Mouse (Mus musculus) adrenal gland, adult 18-20 months (tissue): Measurements from ENCODE around the gene Fut8. TPM values are rescaled to one million over a fixed set of nuclear protein-coding genes. Genes with fewer than 3 reads are reported as not detected.

ENCODE experiments used
- DNase-seq, 2 experiments: peaks; one replicate each; pipeline ENCODE4 v3.0.0; 2021 to 2022; ENCODE audit warnings: low spot score in 2 of 2
- long read RNA-seq, 2 experiments: library from polyadenylated mRNA; stranded (forward); transcript quantifications; one replicate each; pipeline ENCODE4 v2.0.0; 2021
- total RNA-seq, 2 experiments: library from RNA; stranded (reverse); gene quantifications; 1 replicate in 1 of 2; 2 replicates in 1 of 2; pipeline ENCODE4 v1.2.3; 2021

The Fut8 gene
- total RNA-seq, result 10 to 100 TPM; 25.5 to 32.4 TPM
- long read RNA-seq, experiment 1, transcript Fut8-201 (12 exons, 3,358 nt), result major isoform, 12 of 17 reads
- long read RNA-seq, experiment 1, partial matches to known transcripts, result 1 of 17 reads
- long read RNA-seq, experiment 1, other reads (novel, unspliced or antisense), result 3 of 17 reads
- long read RNA-seq, experiment 2, transcript Fut8-201 (12 exons, 3,358 nt), result major isoform, 22 of 32 reads
- long read RNA-seq, experiment 2, partial matches to known transcripts, result 4 of 32 reads
- long read RNA-seq, experiment 2, other reads (novel, unspliced or antisense), result 5 of 32 reads

- DNase-seq, result peak; percentile 79 to 84
Observed at GRCm38 (mm10) chr12:77237950-77238530, at the start of gene Fut8. Gene Fut8, plus strand, starts transcription at chr12:77238125.

- no peak for DNase-seq
Observed at GRCm38 (mm10) chr12:77189161-77189560, 48.8 kb upstream of the Fut8 start.

GRCm38 (mm10) chr12:77189933-77190446 is 47.9 kb upstream of the Fut8 start:
- no peak for DNase-seq

GRCm38 (mm10) chr12:77191478-77192271 is 46.2 kb upstream of the Fut8 start:
- DNase-seq, result no peak

GRCm38 (mm10) chr12:77192714-77193113 is 45.2 kb upstream of the Fut8 start:
- DNase-seq, result no peak

- no peak for DNase-seq
Observed at GRCm38 (mm10) chr12:77193225-77193716, 44.7 kb upstream of the Fut8 start.

GRCm38 (mm10) chr12:77195044-77195443 is 42.9 kb upstream of the Fut8 start:
- DNase-seq, result no peak

GRCm38 (mm10) chr12:77196529-77197095 is 41.3 kb upstream of the Fut8 start:
- no peak for DNase-seq

GRCm38 (mm10) chr12:77197121-77197599 is 40.8 kb upstream of the Fut8 start:
- no peak for DNase-seq

- no peak for DNase-seq
Observed at GRCm38 (mm10) chr12:77198253-77198652, 39.7 kb upstream of the Fut8 start.

GRCm38 (mm10) chr12:77201461-77202143 is 36.3 kb upstream of the Fut8 start:
- DNase-seq, result no peak

- no peak for DNase-seq
Observed at GRCm38 (mm10) chr12:77203136-77203535, 34.8 kb upstream of the Fut8 start.

- DNase-seq, result no peak
Observed at GRCm38 (mm10) chr12:77206852-77207251, 31.1 kb upstream of the Fut8 start.

GRCm38 (mm10) chr12:77208056-77208455 is 29.9 kb upstream of the Fut8 start:
- DNase-seq, result no peak

- DNase-seq, result no peak
Observed at GRCm38 (mm10) chr12:77208576-77209180, 29.2 kb upstream of the Fut8 start.

GRCm38 (mm10) chr12:77211695-77212208 is 26.2 kb upstream of the Fut8 start:
- DNase-seq, result no peak

GRCm38 (mm10) chr12:77213896-77214564 is 23.9 kb upstream of the Fut8 start:
- DNase-seq, result no peak

GRCm38 (mm10) chr12:77214565-77214909 is 23.4 kb upstream of the Fut8 start:
- no peak for DNase-seq

- no peak for DNase-seq
Observed at GRCm38 (mm10) chr12:77216511-77217192, 21.3 kb upstream of the Fut8 start.
